Mouse (Mus musculus): ENCODE measurements around the gene Tpra1. TPM values are rescaled to one million over a fixed set of nuclear protein-coding genes. Genes with fewer than 3 reads are reported as not detected.
A peak's percentile ranks its signal among the peaks of the same experiment; 100 is the strongest.

The Tpra1 gene
- total RNA-seq (2021), result 10 to 100 TPM; 35.1 to 35.4 TPM

DNA sequence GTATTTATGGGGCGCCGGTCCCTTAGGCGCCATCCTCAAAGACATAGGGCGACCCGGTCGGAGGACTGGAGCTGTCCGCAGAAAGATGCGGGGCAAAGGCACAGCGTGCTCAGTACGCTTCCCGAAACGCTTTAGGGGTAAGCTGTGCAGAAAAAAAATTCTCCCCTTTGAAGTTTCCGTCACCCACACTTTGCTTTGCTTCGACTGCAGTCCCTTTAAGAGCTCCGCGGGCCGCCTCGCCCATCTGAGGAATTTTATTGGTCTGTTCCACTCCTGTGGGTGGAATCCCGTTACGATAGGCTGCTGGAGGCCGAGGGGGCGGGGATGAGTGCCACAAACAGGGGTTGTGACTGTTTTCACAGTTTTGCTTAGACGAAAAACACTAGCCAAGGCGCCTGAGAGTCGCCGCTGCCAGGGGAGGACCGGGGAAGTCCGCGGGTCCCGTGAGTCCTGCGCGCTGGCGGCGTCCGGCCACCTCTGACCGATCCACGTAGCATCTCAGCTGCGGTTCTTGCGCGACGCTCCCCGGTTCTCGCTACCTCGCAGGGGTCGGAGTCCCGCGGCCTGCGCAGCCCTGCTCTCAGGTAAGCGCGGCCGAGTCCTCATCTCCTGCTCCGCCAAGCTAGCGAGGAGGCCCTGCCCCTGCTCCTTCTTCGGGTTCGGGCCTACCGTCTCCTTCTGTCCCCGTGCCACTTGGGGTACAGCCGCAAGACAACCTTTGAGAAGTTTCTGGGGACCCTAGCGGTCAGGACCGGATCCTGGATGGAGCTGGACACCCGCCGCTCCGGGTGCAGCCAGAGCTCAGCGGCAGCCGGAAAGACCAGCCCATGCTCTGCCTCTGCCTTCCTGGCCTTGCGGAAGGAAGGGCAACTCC, at the start of gene Tpra1:
Gene Tpra1, plus strand, starts transcription at position 305 of the 874 bp plus-strand sequence.
- peak; percentile 90 to 92 for DNase-seq
- intact Hi-C loops (cut with DNase I), result no loop called here

DNA sequence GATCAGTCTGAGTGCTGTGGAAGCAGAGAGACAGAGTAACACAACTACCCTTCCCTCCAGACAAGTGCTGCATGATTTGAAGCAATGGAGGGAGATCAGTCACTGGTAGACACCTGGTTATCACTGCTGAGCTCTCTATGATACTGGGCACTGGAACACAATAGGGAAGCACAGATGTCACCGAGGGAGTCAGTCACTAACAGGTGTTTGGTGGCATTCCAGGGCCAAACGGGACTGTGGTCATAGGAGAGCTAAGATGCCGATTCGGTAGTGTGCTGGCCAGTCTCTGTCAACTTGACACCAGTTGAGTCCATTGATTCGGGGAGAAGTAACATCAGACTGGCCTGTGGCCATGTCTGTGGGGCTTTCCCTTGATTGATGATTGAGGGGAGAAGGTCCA, 47.5 kb upstream of the Tpra1 start:
- intact Hi-C loops (cut with DNase I), result no loop called here
- DNase-seq, result no peak

GRCm38 (mm10) chr6:88855636-88856035, 46.4 kb upstream of the Tpra1 start:
- intact Hi-C loops (cut with DNase I), result loop anchor here (1.0 kb wide), 1 partner anchor 306 kb away; no protein-coding TSS in a partner anchor
- DNase-seq, result peak; percentile 65 to 73

DNA sequence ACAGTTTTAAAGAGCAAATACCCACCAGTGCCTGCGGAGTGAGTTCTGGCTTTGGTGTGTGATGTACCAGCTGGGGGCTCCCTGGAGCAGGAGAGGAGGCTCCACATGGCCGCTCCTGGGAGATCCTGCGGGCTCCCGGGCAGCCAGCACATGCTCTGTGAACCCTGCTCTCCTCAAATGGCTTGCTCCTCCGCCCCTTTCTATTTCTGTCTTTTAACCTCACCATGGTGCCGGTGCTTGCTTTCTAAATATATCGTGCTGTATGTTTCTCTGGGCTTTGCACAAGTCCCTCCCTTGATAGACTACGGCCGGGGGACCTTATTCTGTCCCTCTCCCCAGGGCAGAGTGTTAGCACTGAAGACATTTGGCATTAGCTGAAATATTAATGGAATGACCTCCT, 44.8 kb upstream of the Tpra1 start:
- intact Hi-C loops (cut with DNase I), result no loop called here
- peak; percentile 41 to 42 for DNase-seq

GRCm38 (mm10) chr6:88857830-88858229, 44.2 kb upstream of the Tpra1 start:
- no peak for DNase-seq
- intact Hi-C loops (cut with DNase I), result no loop called here

GRCm38 (mm10) chr6:88858341-88858740, 43.7 kb upstream of the Tpra1 start:
- DNase-seq, result no peak
- intact Hi-C loops (cut with DNase I), result no loop called here

DNA sequence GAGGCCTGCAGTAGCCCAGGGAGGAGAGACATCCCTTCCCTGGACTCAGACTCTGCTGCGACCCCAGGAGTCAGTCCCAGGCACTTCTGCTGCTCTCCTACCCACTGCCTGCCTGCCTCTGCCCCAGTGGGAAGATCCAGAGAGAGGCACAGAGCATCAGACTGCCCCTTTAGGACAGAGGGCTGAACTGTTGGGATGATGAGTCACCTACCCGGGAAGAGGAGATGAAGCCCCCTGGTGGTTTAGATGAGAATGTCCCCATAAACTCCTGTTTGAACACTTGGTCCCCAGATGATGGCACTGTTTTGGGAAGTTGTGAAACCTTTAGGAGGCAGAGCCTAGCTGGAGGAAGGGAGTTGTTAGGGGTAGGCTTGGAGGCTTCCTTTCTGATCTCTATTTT, 41.1 kb upstream of the Tpra1 start:
- DNase-seq, result no peak
- intact Hi-C loops (cut with DNase I), result loop anchor here (2.0 kb wide), 1 partner anchor 32 kb away; no protein-coding TSS in a partner anchor

DNA sequence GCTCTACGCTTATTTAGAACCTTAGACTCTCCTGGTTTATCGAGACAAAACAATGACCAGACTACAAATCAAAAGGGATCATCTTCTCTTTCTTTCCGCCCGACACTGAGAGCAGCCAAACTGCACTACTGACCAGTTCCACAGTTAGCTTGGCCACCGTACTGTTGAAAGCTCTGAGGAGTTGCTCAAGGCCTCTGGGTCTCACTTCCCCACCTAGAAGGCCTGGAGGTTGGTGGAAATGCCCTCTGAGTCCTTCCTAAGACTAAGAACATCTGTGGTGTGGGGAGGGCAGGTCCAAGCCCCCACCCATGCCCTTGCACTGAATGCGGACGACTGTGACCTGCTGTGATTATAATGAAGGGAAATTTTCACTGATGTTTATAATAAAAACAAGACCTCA, 36.3 kb upstream of the Tpra1 start:
- intact Hi-C loops (cut with DNase I), result no loop called here
- DNase-seq, result no peak

- DNase-seq, result no peak
- intact Hi-C loops (cut with DNase I), result no loop called here
These were observed 32.6 kb upstream of the Tpra1 start for GRCm38 (mm10) chr6:88869459-88869858.

DNA sequence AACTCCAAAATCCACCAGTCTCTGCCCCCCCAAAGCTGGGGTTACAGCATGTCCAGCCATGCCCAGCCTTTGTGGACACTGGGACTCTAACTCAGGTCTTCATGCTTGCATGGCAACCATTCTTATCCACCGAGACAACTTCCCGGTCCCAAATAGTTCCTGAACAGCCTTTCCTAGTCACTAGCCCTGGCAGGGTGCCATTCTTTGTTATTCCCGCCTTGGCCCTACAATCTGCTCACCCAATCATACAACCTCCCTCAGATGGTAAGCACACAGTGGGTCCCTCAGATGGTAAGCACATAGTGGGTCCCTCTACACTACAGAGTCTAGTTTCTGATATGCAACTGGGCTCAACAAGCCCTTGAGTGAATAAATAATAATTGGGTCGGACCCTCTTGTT, 31.5 kb upstream of the Tpra1 start:
- no peak for DNase-seq
- intact Hi-C loops (cut with DNase I), result no loop called here

DNA sequence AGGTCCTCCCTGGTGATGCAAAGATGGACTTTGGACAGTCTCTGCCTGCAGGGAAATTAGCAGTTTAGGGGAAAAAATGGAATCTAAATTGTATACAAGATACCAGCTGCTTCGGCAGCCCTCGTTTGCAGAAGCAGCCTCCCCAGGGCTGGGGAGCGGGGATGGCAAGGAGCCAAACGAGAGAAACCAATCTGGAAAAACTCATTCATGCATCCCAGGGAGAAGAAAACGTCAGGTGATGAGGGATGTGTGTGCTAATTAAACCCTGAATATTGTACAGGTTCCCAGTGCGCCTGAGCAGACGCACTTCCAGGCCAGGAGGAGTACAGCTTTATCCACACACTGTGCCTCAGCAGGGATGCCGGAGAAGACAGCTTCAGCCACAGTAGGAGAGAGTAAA, 30.5 kb upstream of the Tpra1 start:
- DNase-seq, result no peak
- intact Hi-C loops (cut with DNase I), result no loop called here

DNA sequence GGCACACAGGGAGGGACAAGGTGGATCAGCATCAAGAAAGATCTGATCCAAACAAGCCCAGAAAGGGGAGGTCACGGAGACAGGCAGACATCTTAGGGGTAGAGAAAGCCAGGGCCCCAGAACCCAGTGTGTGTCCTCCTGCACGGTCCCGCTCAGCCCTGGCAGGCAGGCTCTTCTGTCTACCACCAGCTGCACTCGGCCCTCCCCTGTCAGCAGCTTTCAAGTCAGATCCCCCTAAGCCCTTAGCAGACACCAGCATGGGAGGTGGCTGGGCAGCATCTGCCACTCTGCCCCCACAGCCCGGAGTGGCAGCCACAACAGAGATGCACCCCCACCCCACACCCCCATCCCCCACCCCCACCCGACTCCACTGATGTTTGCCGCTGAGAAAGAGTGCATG, 29.2 kb upstream of the Tpra1 start:
- DNase-seq, result no peak
- intact Hi-C loops (cut with DNase I), result no loop called here

DNA sequence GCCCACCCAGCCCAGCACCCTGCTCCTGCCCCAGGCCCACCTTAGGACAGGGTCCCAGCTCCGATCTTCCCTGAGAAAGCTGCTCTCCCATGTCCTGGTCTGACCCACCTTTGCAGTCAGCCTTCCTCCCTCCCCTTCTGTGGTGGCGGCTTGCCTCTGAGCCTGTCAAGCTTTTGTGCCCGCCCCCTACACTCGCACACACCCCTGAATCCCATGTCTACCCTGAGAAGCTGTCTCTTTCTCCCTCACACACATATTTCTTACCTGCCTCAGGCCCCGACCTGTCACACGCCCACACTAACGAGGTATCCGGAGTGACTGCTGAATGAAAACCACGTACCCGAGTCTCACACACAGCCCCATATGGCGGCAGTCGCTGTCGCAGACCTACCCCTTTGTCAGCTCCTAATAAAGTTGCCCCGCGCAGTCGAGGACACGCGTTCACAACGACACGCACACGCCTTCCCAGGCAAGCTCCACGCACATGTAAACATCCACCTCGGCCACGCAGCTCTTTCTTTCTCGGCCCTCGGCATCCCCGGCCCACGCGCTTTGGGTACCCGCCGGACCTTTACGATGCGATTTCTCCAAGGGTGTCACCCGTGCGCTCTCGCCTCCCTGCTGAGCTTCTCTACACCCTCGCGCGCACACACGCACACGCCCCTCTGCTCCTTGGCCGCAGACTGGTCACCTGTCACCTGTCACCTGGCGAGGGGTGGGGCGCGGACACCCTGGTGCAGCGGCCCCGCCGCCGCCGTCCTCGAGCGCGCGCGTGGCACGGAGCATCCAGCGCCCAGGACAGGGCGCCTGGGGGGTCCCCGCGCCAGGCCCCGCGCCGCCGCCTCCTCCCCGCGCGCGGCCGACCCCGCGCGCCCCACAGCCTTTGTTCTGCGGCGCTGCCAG, 27.8 kb upstream of the Tpra1 start:
- intact Hi-C loops (cut with DNase I), result no loop called here
- DNase-seq, result no peak

DNA sequence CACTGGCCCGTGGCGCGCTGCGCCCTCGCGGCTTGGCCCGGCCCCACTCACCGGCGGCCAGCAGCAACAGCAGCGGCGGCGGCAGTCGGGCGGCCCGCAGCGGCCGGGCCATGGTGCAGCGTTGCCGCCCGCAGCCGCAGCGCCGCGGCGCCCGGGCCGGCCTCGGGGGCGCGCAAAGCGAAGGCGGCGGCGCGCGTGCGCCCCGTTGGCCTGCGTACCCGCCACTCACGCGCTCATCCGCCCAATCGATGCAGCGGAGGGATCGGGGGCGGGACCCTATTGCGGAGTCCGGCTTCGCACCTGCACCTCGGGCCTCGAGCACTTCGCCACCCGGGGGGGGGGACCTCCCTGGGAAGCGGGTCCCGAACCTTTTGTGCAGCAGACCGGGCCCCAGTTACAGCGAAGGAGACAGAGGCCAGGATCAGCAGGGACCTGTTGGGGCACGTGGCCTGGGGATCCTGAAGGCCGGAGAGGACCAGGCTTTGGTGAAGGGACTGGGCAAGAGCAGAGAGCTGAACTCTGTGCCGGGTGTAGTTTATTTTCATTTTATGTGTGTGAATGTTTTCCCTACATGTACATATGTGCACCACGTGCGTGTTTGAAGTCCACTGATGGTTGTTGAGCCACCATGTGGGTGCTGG, 27.1 kb upstream of the Tpra1 start, which contains the start of gene Podxl2:
Gene Podxl2, minus strand, starts transcription at position 177 of the 641 bp plus-strand sequence.
- peak; percentile 72 for DNase-seq
- intact Hi-C loops (cut with DNase I), result no loop called here

DNA sequence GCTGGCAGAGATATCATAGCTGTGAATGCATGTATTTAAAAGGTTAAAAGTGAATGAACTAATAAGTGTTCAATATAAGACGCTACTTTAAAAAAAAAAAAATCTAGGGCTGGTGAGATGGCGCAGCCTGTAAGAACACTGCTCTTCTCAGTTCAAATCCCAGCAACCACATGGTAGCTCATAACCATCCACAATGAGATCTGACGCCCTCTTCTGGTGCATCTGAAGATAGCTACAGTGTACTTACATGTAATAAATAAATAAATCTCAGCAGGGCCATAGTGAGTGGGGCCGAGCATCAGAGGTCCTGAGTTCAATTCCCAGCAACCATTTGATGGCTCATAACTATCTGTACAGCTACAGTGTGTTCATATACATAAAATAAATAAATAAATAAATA, 22.6 kb upstream of the Tpra1 start:
- no peak for DNase-seq
- intact Hi-C loops (cut with DNase I), result no loop called here

DNA sequence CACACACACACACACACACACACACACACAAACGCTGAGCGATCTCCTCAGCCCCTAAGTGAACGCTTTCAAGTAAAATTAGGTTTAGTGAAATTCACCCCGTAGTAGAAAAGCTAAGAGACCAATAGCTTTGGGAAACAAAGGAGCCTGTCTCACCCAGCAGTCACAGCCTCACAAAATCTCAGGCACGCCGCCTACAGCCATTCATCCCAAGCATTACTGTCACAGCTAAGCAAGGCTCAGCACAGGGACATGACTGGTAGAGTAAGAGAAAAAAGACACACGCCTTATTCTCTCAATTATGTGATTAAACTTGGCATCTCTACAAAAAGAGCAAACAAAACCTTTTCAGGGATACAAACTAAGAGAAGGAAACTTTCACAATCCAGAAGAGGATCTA, 20.7 kb upstream of the Tpra1 start:
- intact Hi-C loops (cut with DNase I), result no loop called here
- no peak for DNase-seq

DNA sequence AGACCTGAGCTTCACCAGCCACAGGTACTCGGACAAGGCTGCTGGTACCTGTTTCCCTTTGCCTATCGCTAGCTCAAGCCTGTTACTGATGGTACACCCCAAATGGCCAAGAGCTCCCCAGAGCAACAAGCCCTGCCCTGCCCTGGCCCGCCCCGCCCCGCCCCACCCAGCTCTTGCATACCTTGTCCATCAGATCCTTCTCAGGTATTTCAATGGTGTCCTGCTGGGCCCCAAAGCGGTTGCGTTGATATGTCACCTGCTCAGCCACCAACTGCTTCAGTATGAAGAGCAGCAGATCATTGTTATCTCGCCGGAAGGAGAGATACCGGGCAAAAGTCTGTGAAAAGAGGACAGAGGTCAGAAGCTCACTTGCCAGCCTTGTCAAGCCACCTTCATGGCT, 17.9 kb upstream of the Tpra1 start:
- intact Hi-C loops (cut with DNase I), result no loop called here
- DNase-seq, result no peak

DNA sequence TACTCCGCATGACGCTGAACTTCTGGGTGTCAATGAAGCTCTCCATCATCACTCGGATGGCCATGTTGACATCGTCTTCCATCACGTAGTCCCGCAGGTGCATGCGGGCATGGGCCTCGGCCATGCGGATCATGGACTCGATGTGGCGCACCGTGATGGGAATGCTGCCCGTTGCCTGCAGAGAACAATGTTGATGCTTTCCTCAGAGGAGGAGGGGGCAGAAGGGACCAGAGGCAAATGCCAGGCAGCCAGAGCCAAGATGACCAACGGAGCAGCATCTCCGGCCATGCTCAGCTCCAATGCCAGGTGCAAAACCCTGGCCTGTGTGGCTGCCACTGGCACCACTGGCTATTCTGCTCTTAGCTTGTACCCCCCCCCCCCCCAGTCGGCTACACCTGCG, 17.4 kb upstream of the Tpra1 start:
- intact Hi-C loops (cut with DNase I), result no loop called here
- no peak for DNase-seq

DNA sequence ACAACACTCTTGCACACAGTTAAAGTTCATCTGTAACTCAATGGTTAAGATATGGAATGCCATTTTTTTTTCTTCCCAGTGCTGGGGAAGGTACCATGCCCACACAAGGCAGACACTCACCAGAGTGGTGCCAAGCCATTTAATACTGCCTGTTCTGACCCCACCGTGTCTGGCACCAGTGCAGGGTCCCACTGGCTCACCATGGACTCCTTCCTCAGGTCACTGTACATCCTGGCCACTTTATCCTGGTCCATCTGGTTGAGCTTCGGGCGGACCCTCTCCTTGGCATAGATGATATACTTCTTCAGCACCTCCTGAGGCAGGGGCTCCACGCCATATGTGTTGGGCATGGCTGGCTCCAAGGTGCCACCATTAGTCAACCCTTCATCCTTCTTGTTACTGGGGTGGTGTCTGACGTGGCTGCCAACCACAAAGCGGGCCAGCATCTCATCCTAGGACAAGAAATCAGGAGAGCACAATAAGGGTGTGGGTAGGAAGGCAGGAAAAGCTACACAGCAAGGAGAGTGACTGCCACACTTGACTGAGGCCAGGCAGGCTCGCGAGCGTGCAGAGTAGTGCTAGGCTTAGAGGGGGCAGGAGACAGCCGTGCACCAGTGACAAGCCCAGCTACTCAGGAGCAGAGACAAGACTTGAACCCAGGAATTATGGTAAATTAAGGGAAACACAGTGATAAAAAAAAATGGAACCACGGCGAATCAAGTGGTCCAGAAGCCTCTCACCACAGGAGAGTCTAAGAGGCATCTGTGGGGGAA, 16.2 kb upstream of the Tpra1 start:
- DNase-seq, result no peak
- intact Hi-C loops (cut with DNase I), result no loop called here

GRCm38 (mm10) chr6:88886417-88886967, 15.6 kb upstream of the Tpra1 start:
- DNase-seq, result no peak
- intact Hi-C loops (cut with DNase I), result no loop called here

Measured in heart, postnatal 36 days (tissue).